Mouse (Mus musculus): ENCODE measurements around the gene Spsb2. TPM values are rescaled to one million over a fixed set of nuclear protein-coding genes. Genes with fewer than 3 reads are reported as not detected.
A peak's percentile ranks its signal among the peaks of the same experiment; 100 is the strongest.
"Not testable (repeated sequence)": the region's sequence is repeated elsewhere in the genome, so short reads cannot be mapped to it uniquely, and the experiment has no call there.

The Spsb2 gene
- polyA plus RNA-seq, 1 experiment from 2014 or later = 10.3 TPM

- no peak overlapping the region for H3K9ac ChIP-seq (ENCODE audit: low read depth, low read length)
- no peaks in the 10 kb centered on the region for H3K27me3 ChIP-seq (replicated peaks; ENCODE audit: control insufficient read depth, insufficient read depth, low read length)
- WGBS = 97% methylated on average over 5 of the region's 5 CpGs
- no peaks in the 10 kb centered on the region for H3K4me1 ChIP-seq (ENCODE audit: control insufficient read depth, insufficient read depth, low read depth, low read length)
- H3K4me3 ChIP-seq (ENCODE audit: low read length) = no peak overlapping the region
- H3K27ac ChIP-seq (ENCODE audit: low read depth, low read length) = no peak overlapping the region
- H3K36me3 ChIP-seq (ENCODE audit: control insufficient read depth, insufficient read depth, low read length) = peaks cover 75% of the 10 kb centered on the region
- ATAC-seq = no peak
- H3K4me2 ChIP-seq (ENCODE audit: low read length) = no peak overlapping the region
- H3K9me3 ChIP-seq (ENCODE audit: control insufficient read depth, low read length) = no peaks in the 10 kb centered on the region
Measured at GRCm38 (mm10) chr6:124820891-124821290, 12.4 kb downstream of the Spsb2 start.

- no peak for ATAC-seq
- no peaks in the 10 kb centered on the region for H3K27me3 ChIP-seq (replicated peaks; ENCODE audit: control insufficient read depth, insufficient read depth, low read length)
- no peaks in the 10 kb centered on the region for H3K9me3 ChIP-seq (ENCODE audit: control insufficient read depth, low read length)
- H3K9ac ChIP-seq (ENCODE audit: low read depth, low read length) = no peak overlapping the region
- H3K36me3 ChIP-seq (ENCODE audit: control insufficient read depth, insufficient read depth, low read length) = peaks cover 69% of the 10 kb centered on the region
- H3K27ac ChIP-seq (ENCODE audit: low read depth, low read length) = no peak overlapping the region
- WGBS = 94% methylated on average over 4 of the region's 4 CpGs
- no peaks in the 10 kb centered on the region for H3K4me1 ChIP-seq (ENCODE audit: control insufficient read depth, insufficient read depth, low read depth, low read length)
- no peak overlapping the region for H3K4me3 ChIP-seq (ENCODE audit: low read length)
- H3K4me2 ChIP-seq (ENCODE audit: low read length) = no peak overlapping the region
Measured at GRCm38 (mm10) chr6:124822049-124822448, 13.6 kb downstream of the Spsb2 start.

- peaks cover 21% of the 10 kb centered on the region for H3K36me3 ChIP-seq (ENCODE audit: control insufficient read depth, insufficient read depth, low read length)
- no peaks in the 10 kb centered on the region for H3K9me3 ChIP-seq (ENCODE audit: control insufficient read depth, low read length)
- H3K4me3 ChIP-seq (ENCODE audit: low read length) = peak overlapping the region; percentile 74
- ATAC-seq = no peak
- H3K9ac ChIP-seq (ENCODE audit: low read depth, low read length) = peak overlapping the region; percentile 55
- peak overlapping the region; percentile 57 for H3K27ac ChIP-seq (ENCODE audit: low read depth, low read length)
- H3K27me3 ChIP-seq (replicated peaks; ENCODE audit: control insufficient read depth, insufficient read depth, low read length) = no peaks in the 10 kb centered on the region
- peaks cover 14% of the 10 kb centered on the region for H3K4me1 ChIP-seq (ENCODE audit: control insufficient read depth, insufficient read depth, low read depth, low read length)
- WGBS = 28% methylated on average over 10 of the region's 10 CpGs
- H3K4me2 ChIP-seq (ENCODE audit: low read length) = peak overlapping the region; percentile 69
Measured at GRCm38 (mm10) chr6:124828101-124828592, 19.7 kb downstream of the Spsb2 start.

- Histone ChIP-seq H3K9ac (ENCODE audit: low read depth, low read length) (peak within 1 kb of the TSS; percentile 79), H3K9me3 (ENCODE audit: control insufficient read depth, low read length) (no peaks in the 10 kb centered on the region), H3K27ac (ENCODE audit: low read depth, low read length) (peak within 1 kb of the TSS; percentile 93), H3K4me2 (ENCODE audit: low read length) (peak within 1 kb of the TSS; percentile 69), H3K4me3 (ENCODE audit: low read length) (peak within 1 kb of the TSS; percentile 74), H3K27me3 (replicated peaks; ENCODE audit: control insufficient read depth, insufficient read depth, low read length) (no peaks in the 10 kb centered on the region), H3K4me1 (ENCODE audit: control insufficient read depth, insufficient read depth, low read depth, low read length) (peaks cover 14% of the 10 kb centered on the region), H3K36me3 (ENCODE audit: control insufficient read depth, insufficient read depth, low read length) (peaks cover 13% of the 10 kb centered on the region)
- under 1% methylated on average over 55 of the region's 55 CpGs for WGBS
- ATAC-seq = peak; percentile 96
Measured at GRCm38 (mm10) chr6:124828868-124829798, 20.7 kb downstream of the Spsb2 start, which contains the start of the genes Usp5 and Cdca3. TSS of gene Usp5 (minus strand) at chr6:124829484. TSS of gene Cdca3 (plus strand) at chr6:124829547.

GRCm38 (mm10) chr6:124829799-124830700 is 21.6 kb downstream of the Spsb2 start:
- under 1% methylated on average over 38 of the region's 38 CpGs for WGBS
- peak overlapping the region; percentile 57 for H3K4me2 ChIP-seq (ENCODE audit: low read length)
- peak; percentile 83 for ATAC-seq
- H3K27me3 ChIP-seq (replicated peaks; ENCODE audit: control insufficient read depth, insufficient read depth, low read length) = no peaks in the 10 kb centered on the region
- H3K9me3 ChIP-seq (ENCODE audit: control insufficient read depth, low read length) = no peaks in the 10 kb centered on the region
- H3K27ac ChIP-seq (ENCODE audit: low read depth, low read length) = peak overlapping the region; percentile 93
- H3K36me3 ChIP-seq (ENCODE audit: control insufficient read depth, insufficient read depth, low read length) = peaks cover 5% of the 10 kb centered on the region
- peak overlapping the region; percentile 74 for H3K4me3 ChIP-seq (ENCODE audit: low read length)
- peak overlapping the region; percentile 79 for H3K9ac ChIP-seq (ENCODE audit: low read depth, low read length)
- H3K4me1 ChIP-seq (ENCODE audit: control insufficient read depth, insufficient read depth, low read depth, low read length) = peaks cover 14% of the 10 kb centered on the region

GRCm38 (mm10) chr6:124831199-124831598 is 22.7 kb downstream of the Spsb2 start:
- not testable (repeated sequence) for H3K4me2 ChIP-seq (ENCODE audit: low read length); H3K4me3 ChIP-seq (ENCODE audit: low read length); H3K9me3 ChIP-seq (ENCODE audit: control insufficient read depth, low read length); H3K27ac ChIP-seq (ENCODE audit: low read depth, low read length); H3K36me3 ChIP-seq (ENCODE audit: control insufficient read depth, insufficient read depth, low read length); H3K27me3 ChIP-seq (replicated peaks; ENCODE audit: control insufficient read depth, insufficient read depth, low read length); H3K9ac ChIP-seq (ENCODE audit: low read depth, low read length); ATAC-seq
- 93% methylated on average over 4 of the region's 4 CpGs for WGBS
- peaks cover 14% of the 10 kb centered on the region for H3K4me1 ChIP-seq (ENCODE audit: control insufficient read depth, insufficient read depth, low read depth, low read length)

GRCm38 (mm10) chr6:124831649-124832048 is 23.2 kb downstream of the Spsb2 start:
- ATAC-seq = no peak
- H3K27ac ChIP-seq (ENCODE audit: low read depth, low read length) = no peak overlapping the region
- no peak overlapping the region for H3K9ac ChIP-seq (ENCODE audit: low read depth, low read length)
- no peak overlapping the region for H3K4me3 ChIP-seq (ENCODE audit: low read length)
- peaks cover 14% of the 10 kb centered on the region for H3K4me1 ChIP-seq (ENCODE audit: control insufficient read depth, insufficient read depth, low read depth, low read length)
- H3K27me3 ChIP-seq (replicated peaks; ENCODE audit: control insufficient read depth, insufficient read depth, low read length) = no peaks in the 10 kb centered on the region
- H3K9me3 ChIP-seq (ENCODE audit: control insufficient read depth, low read length) = no peaks in the 10 kb centered on the region
- 93% methylated on average over 8 of the region's 8 CpGs for WGBS
- no peaks in the 10 kb centered on the region for H3K36me3 ChIP-seq (ENCODE audit: control insufficient read depth, insufficient read depth, low read length)
- H3K4me2 ChIP-seq (ENCODE audit: low read length) = no peak overlapping the region

GRCm38 (mm10) chr6:124834512-124835081 is 26.1 kb downstream of the Spsb2 start:
- WGBS = 87% methylated on average over 6 of the region's 6 CpGs
- Histone ChIP-seq H3K9ac (ENCODE audit: low read depth, low read length) (no peak overlapping the region), H3K9me3 (ENCODE audit: control insufficient read depth, low read length) (no peaks in the 10 kb centered on the region)

More at GRCm38 (mm10) chr6:124834512-124835081, 26.1 kb downstream of the Spsb2 start:
- Histone ChIP-seq H3K27ac (ENCODE audit: low read depth, low read length) (no peak overlapping the region), H3K4me1 (ENCODE audit: control insufficient read depth, insufficient read depth, low read depth, low read length) (peaks cover 4% of the 10 kb centered on the region), H3K4me2 (ENCODE audit: low read length) (no peak overlapping the region), H3K27me3 (replicated peaks; ENCODE audit: control insufficient read depth, insufficient read depth, low read length) (no peaks in the 10 kb centered on the region), H3K4me3 (ENCODE audit: low read length) (no peak overlapping the region), H3K36me3 (ENCODE audit: control insufficient read depth, insufficient read depth, low read length) (no peaks in the 10 kb centered on the region)
- ATAC-seq = no peak
